ENCODE assay signal across 26 mouse cellular contexts in genomic region chr19:22910686-22911085, GRCm38 (mm10).
A peak's percentile ranks its signal among the peaks of the same experiment; 100 is the strongest.
DNase-seq lines count a peak whose midpoint lies in the region; ATAC-seq lines count a peak whose summit lies in the region.
"Had no signal": no experiment of that assay in that cellular context is flagged by ENCODE, and none has a peak within 500 bp of the region (broad histone marks: within the 10 kb centered on the region; RNA-seq: fewer than 3 reads in every experiment).

No protein-coding gene starts in this region.

- H3K4me2 ChIP-seq in heart, embryonic 13.5 days = no peak overlapping the region
- H3K4me2 ChIP-seq in heart, embryonic 11.5 days = no peak overlapping the region
- no peak overlapping the region for H3K4me2 ChIP-seq in heart, embryonic 16.5 days (ENCODE audit: low read depth, low read length)
- H3K4me2 ChIP-seq: forebrain, embryonic 13.5 days; hindbrain, embryonic 13.5 days; intestine, embryonic 15.5 days had no signal

- no peaks in the 10 kb centered on the region; the same call in 1 of the 2 replicates for H3K27me3 ChIP-seq in heart, embryonic 13.5 days (replicated peaks)
- H3K27me3 ChIP-seq in heart, embryonic 11.5 days (ENCODE audit: control insufficient read depth, insufficient read depth, low read length) = no peaks in the 10 kb centered on the region
- H3K27me3 ChIP-seq in heart, embryonic 16.5 days (ENCODE audit: control insufficient read depth, insufficient read depth, low read length) = no peaks in the 10 kb centered on the region
- H3K27me3 ChIP-seq: forebrain, embryonic 13.5 days; hindbrain, embryonic 13.5 days; intestine, embryonic 15.5 days had no signal

- peaks cover 15% of the 10 kb centered on the region for H3K4me1 ChIP-seq in heart, embryonic 13.5 days
- 0 out of 2 replicates have a peak, but pooled peaks cover 3% of the 10 kb centered on the region for H3K4me1 ChIP-seq in heart, embryonic 11.5 days (ENCODE audit: control insufficient read depth, insufficient read depth, low read length)
- H3K4me1 ChIP-seq in heart, embryonic 16.5 days (ENCODE audit: control insufficient read depth, insufficient read depth, low read length) = peaks cover 6% of the 10 kb centered on the region
- H3K4me1 ChIP-seq: forebrain, embryonic 10.5 days; forebrain, embryonic 13.5 days; hindbrain, embryonic 10.5 days; hindbrain, embryonic 13.5 days; intestine, embryonic 15.5 days had no signal

- DNase-seq in heart, adult 11 months = peak; percentile 77
- no peak for DNase-seq in heart, adult 9 months (ENCODE audit: low spot score in 2 of 2)
- no peak for DNase-seq in heart, postnatal 36 days
- DNase-seq in retina, postnatal 1 day = peak; percentile 20
- no peak for DNase-seq in retina, embryonic 14.5 days (ENCODE audit: low spot score)
- DNase-seq: adrenal gland, adult 8-10 months; adrenal gland, postnatal 25 days; cerebellum, adult 11-12 months; cerebellum, adult 8-10 months; cerebellum, postnatal 10 days; cerebellum, postnatal 36 days; gastrocnemius, postnatal 10 days; gastrocnemius, postnatal 36 days; heart, postnatal 14 days; kidney, adult 11 months had no signal

- no peak for ATAC-seq in heart, embryonic 13.5 days (ENCODE audit: extremely low read depth, insufficient number of reproducible peaks, low FRiP score, low TSS enrichment)
- ATAC-seq in heart, embryonic 11.5 days (replicated peaks; ENCODE audit: insufficient number of reproducible peaks, low FRiP score, low TSS enrichment) = no peak
- no peak; the same call in 1 of the 2 replicates for ATAC-seq in heart, embryonic 16.5 days (replicated peaks; ENCODE audit: extremely low read depth, insufficient read depth, low FRiP score)
- ATAC-seq: activated CD4-positive, CD25-positive, alpha-beta regulatory T cell, adult 4 months; forebrain, embryonic 13.5 days; forebrain, embryonic 16.5 days; hindbrain, embryonic 16.5 days; intestine, embryonic 15.5 days had no signal

- H3K4me3 ChIP-seq in heart, embryonic 13.5 days = no peak overlapping the region
- H3K4me3 ChIP-seq in heart, embryonic 11.5 days (ENCODE audit: low read depth, low read length) = no peak overlapping the region
- no peak overlapping the region for H3K4me3 ChIP-seq in heart, embryonic 16.5 days (ENCODE audit: low read length)
- H3K4me3 ChIP-seq: forebrain, embryonic 10.5 days; forebrain, embryonic 13.5 days; hindbrain, embryonic 10.5 days; hindbrain, embryonic 13.5 days; intestine, embryonic 15.5 days had no signal

- no peak overlapping the region for H3K9ac ChIP-seq in heart, embryonic 13.5 days
- H3K9ac ChIP-seq in heart, embryonic 11.5 days (ENCODE audit: low read depth, low read length) = no peak overlapping the region
- no peak overlapping the region for H3K9ac ChIP-seq in heart, embryonic 16.5 days (ENCODE audit: low read length)
- H3K9ac ChIP-seq: forebrain, embryonic 13.5 days; hindbrain, embryonic 13.5 days; intestine, embryonic 15.5 days had no signal

- peak overlapping the region; percentile 24; the same call in 1 of the 2 replicates for H3K27ac ChIP-seq in heart, embryonic 13.5 days (replicated peaks)
- H3K27ac ChIP-seq in heart, embryonic 11.5 days (ENCODE audit: low read depth, low read length) = no peak overlapping the region
- peak overlapping the region; percentile 37; the same call in 1 of the 2 replicates for H3K27ac ChIP-seq in heart, embryonic 16.5 days (ENCODE audit: low read length)
- H3K27ac ChIP-seq: forebrain, embryonic 10.5 days; forebrain, embryonic 13.5 days; hindbrain, embryonic 10.5 days; hindbrain, embryonic 13.5 days; intestine, embryonic 15.5 days had no signal

- intact Hi-C loops in heart, postnatal 36 days (cut with DNase I) = no loop called here

- 0 out of 2 replicates have a peak, but pooled peaks cover 3% of the 10 kb centered on the region for H3K9me3 ChIP-seq in heart, embryonic 13.5 days
- no peaks in the 10 kb centered on the region for H3K9me3 ChIP-seq in heart, embryonic 11.5 days (replicated peaks; ENCODE audit: control insufficient read depth, low read length)
- no peaks in the 10 kb centered on the region for H3K9me3 ChIP-seq in heart, embryonic 16.5 days (replicated peaks; ENCODE audit: control insufficient read depth, low read length)
- H3K9me3 ChIP-seq: forebrain, embryonic 10.5 days; forebrain, embryonic 13.5 days; hindbrain, embryonic 10.5 days; hindbrain, embryonic 13.5 days; intestine, embryonic 15.5 days had no signal

- H3K36me3 ChIP-seq in heart, embryonic 13.5 days = no peaks in the 10 kb centered on the region
- no peaks in the 10 kb centered on the region for H3K36me3 ChIP-seq in heart, embryonic 11.5 days (ENCODE audit: control insufficient read depth, insufficient read depth, low read length)
- H3K36me3 ChIP-seq in heart, embryonic 16.5 days (ENCODE audit: control insufficient read depth, insufficient read depth) = no peaks in the 10 kb centered on the region
- H3K36me3 ChIP-seq: forebrain, embryonic 10.5 days; hindbrain, embryonic 10.5 days; intestine, embryonic 15.5 days had no signal

- 77% methylated on average over 6 of the region's 6 CpGs for WGBS in heart, embryonic 13.5 days
- 75% methylated on average over 6 of the region's 6 CpGs for WGBS in heart, embryonic 11.5 days (ENCODE audit: insufficient replicate concordance)
- WGBS in heart, embryonic 16.5 days = 74% methylated on average over 6 of the region's 6 CpGs

Comparison
In these comparisons a context has a peak if more than half of its experiments do, and no peak if none do; other contexts are left out.
1. DNase-seq: peak in heart, adult 11 months (single experiment) and retina, postnatal 1 day (single experiment); none in heart, adult 9 months (0 of 2), heart, postnatal 36 days (0 of 2) and retina, embryonic 14.5 days (single experiment).